Comparison of ENCODE assay signal across 9 mouse cellular contexts in the genomic region with DNA sequence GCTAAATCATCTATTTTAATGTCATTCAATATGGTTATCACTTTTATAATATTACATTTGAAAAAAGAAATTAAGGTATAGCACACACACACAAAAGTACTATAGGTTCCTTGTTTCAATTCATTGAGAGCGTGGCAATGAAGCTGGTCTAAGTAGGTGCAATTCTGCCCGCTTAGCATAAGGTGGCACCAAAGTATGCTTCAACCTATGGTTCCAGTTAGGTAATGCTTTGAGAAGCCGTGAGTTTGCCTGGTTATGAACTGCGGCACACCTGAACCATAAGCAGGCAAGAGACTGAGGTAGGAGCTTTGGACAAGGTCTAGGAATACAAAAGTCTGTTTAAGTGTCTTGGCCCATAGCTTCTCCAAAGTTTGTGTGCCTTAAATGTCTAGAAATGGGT.
A peak's percentile ranks its signal among the peaks of the same experiment; 100 is the strongest.
DNase-seq lines count a peak whose midpoint lies in the region; ATAC-seq lines count a peak whose summit lies in the region.
"Had no signal": no experiment of that assay in that cellular context is flagged by ENCODE, and none has a peak within 500 bp of the region (broad histone marks: within the 10 kb centered on the region; RNA-seq: fewer than 3 reads in every experiment).

No protein-coding gene starts in this region.

- H3K36me3 ChIP-seq in neural tube, embryonic 12.5 days = no peaks in the 10 kb centered on the region
- H3K36me3 ChIP-seq: limb, embryonic 12.5 days had no signal

- ATAC-seq in hematopoietic stem cell, adult 5-6 weeks (replicated peaks in 1 of 2; ENCODE audit: insufficient read depth in 1 of 2, low FRiP score in 2 of 2, low TSS enrichment in 1 of 2, low read depth in 1 of 2, poor library complexity in 2 of 2, severe bottlenecking in 2 of 2) = peak; percentile 76 to 84
- peak; percentile 37; the same call in 1 of the 2 replicates for ATAC-seq in neural tube, embryonic 12.5 days (ENCODE audit: low FRiP score, low read depth)
- ATAC-seq in monocyte, adult 5-6 weeks (replicated peaks; ENCODE audit: insufficient number of reproducible peaks, low FRiP score, low TSS enrichment, poor library complexity, severe bottlenecking) = no peak; the same call in 1 of the 2 replicates

- H3K9me3 ChIP-seq in neural tube, embryonic 12.5 days = no peaks in the 10 kb centered on the region
- H3K9me3 ChIP-seq: limb, embryonic 12.5 days had no signal

- H3K4me1 ChIP-seq in neural tube, embryonic 12.5 days = no peaks in the 10 kb centered on the region
- H3K4me1 ChIP-seq: limb, embryonic 12.5 days had no signal

- no peak overlapping the region for H3K9ac ChIP-seq in neural tube, embryonic 12.5 days
- H3K9ac ChIP-seq: limb, embryonic 12.5 days had no signal

- H3K4me3 ChIP-seq in neural tube, embryonic 12.5 days = no peak overlapping the region
- H3K4me3 ChIP-seq: limb, embryonic 12.5 days had no signal

- intact Hi-C loops in gastrocnemius, postnatal 14 days (cut with DNase I; ENCODE audit: low total_unique reads) = no loop called here
- intact Hi-C loops in left cerebral cortex, postnatal 10 days (cut with DNase I) = loop anchor here (5.0 kb wide), 1 partner anchor 374 kb away; no protein-coding TSS in a partner anchor

- H3K4me2 ChIP-seq in neural tube, embryonic 12.5 days (replicated peaks) = no peak overlapping the region
- H3K4me2 ChIP-seq: limb, embryonic 12.5 days had no signal

- H3K27me3 ChIP-seq in neural tube, embryonic 12.5 days (replicated peaks) = no peaks in the 10 kb centered on the region
- H3K27me3 ChIP-seq: limb, embryonic 12.5 days had no signal

- WGBS in neural tube, embryonic 12.5 days = 30% methylated on average over 4 of the region's 4 CpGs

- no peak overlapping the region for H3K27ac ChIP-seq in neural tube, embryonic 12.5 days
- H3K27ac ChIP-seq: limb, embryonic 12.5 days had no signal

- DNase-seq in gastrocnemius, adult 18-20 months (ENCODE audit: low spot score) = peak; percentile 4
- no peak for DNase-seq in gastrocnemius, postnatal 14 days
- DNase-seq in CD4-positive helper T cell, adult 2 months (ENCODE audit: low read depth, low spot score) = peak; percentile 70
- peak; percentile 26 to 37 for DNase-seq in cerebellum, adult 18-20 months
- peak; percentile 20 to 39 for DNase-seq in left cerebral cortex, postnatal 10 days (ENCODE audit: extremely low spot score in 1 of 2, low spot score in 2 of 2)
